Mouse (Mus musculus): ENCODE measurements around the gene Sgce.

The Sgce gene

GRCm38 (mm10) chr6:4634804-4635203, 112.2 kb downstream of the Sgce start:
- DNase-seq = no peak

- DNase-seq = no peak
These were observed 113.8 kb downstream of the Sgce start for GRCm38 (mm10) chr6:4633189-4633588.

- DNase-seq = no peak
These were observed 115.5 kb downstream of the Sgce start for GRCm38 (mm10) chr6:4631464-4631863.
